Mouse (Mus musculus): ENCODE measurements around the gene Rnf141. TPM values are rescaled to one million over a fixed set of nuclear protein-coding genes. Genes with fewer than 3 reads are reported as not detected.

The Rnf141 gene
- polyA plus RNA-seq, 1 experiment from 2014 or later: 45.6 TPM

DNA sequence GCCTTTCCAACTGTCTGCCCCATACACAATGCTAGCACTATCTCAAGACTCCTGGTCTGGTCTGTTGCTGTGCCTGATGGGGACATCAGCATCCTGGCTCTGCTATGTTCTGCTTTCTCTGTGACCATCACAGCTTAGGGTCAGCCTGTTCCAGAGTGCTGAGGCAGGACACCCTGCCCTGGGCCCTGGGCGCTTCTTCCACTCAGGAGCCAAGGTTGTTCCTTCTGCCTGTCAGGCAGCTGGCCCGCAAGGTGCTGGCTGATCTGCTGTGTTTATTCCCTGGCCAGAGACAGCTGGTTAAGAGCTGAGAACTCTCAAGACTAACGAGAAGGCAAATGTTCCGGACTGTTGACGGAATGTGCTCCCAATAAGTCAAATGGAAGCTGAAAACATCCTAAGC, 52.1 kb downstream of the Rnf141 start:
- no peak overlapping the region for H3K4me3 ChIP-seq (replicated peaks; ENCODE audit: low read length)
- H3K27me3 ChIP-seq (replicated peaks; ENCODE audit: control insufficient read depth, insufficient read depth, low read length): no peaks in the 10 kb centered on the region
- no peaks in the 10 kb centered on the region for H3K4me1 ChIP-seq (replicated peaks; ENCODE audit: control insufficient read depth, insufficient read depth, low read length)
- no peak overlapping the region for H3K9ac ChIP-seq (replicated peaks; ENCODE audit: low read depth, low read length)
- no peak overlapping the region for H3K4me2 ChIP-seq (ENCODE audit: low read length)
- H3K36me3 ChIP-seq (ENCODE audit: control insufficient read depth, insufficient read depth): no peaks in the 10 kb centered on the region
- WGBS: 74% methylated on average over 5 of the region's 5 CpGs
- no peak overlapping the region for H3K27ac ChIP-seq (ENCODE audit: low read length)
- ATAC-seq: no peak
- no peaks in the 10 kb centered on the region for H3K9me3 ChIP-seq (ENCODE audit: control insufficient read depth, low read length)

GRCm38 (mm10) chr7:110790878-110791277, 53.4 kb downstream of the Rnf141 start:
- Histone ChIP-seq H3K9me3 (ENCODE audit: control insufficient read depth, low read length) (no peaks in the 10 kb centered on the region), H3K27me3 (replicated peaks; ENCODE audit: control insufficient read depth, insufficient read depth, low read length) (no peaks in the 10 kb centered on the region), H3K36me3 (ENCODE audit: control insufficient read depth, insufficient read depth) (no peaks in the 10 kb centered on the region), H3K4me3 (replicated peaks; ENCODE audit: low read length) (no peak overlapping the region), H3K4me2 (ENCODE audit: low read length) (no peak overlapping the region), H3K4me1 (replicated peaks; ENCODE audit: control insufficient read depth, insufficient read depth, low read length) (no peaks in the 10 kb centered on the region), H3K27ac (ENCODE audit: low read length) (no peak overlapping the region), H3K9ac (replicated peaks; ENCODE audit: low read depth, low read length) (no peak overlapping the region)
- no peak for ATAC-seq
- WGBS: 89% methylated on average over 8 of the region's 8 CpGs

DNA sequence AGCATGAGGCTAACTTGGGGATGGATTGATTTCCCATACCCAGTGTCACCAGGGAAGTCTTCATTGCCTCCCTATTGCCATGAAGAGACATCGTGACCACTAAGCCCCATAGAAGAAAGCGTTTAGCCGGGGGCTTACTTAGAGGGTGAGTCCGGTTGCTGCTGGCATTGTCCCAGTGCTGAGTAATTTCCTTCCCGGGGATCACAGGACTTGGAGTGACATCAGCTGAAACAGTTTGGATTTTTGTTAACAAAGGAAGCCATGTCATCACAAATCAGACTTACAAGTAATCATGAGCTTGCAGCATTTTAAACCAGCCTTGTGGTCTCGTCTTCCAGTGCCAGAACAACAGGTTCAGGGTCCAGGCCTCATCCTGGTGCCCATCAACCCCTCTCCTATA, 56.9 kb downstream of the Rnf141 start:
- H3K4me3 ChIP-seq (replicated peaks; ENCODE audit: low read length): no peak overlapping the region
- no peak overlapping the region for H3K27ac ChIP-seq (ENCODE audit: low read length)
- H3K4me1 ChIP-seq (replicated peaks; ENCODE audit: control insufficient read depth, insufficient read depth, low read length): no peaks in the 10 kb centered on the region
- no peaks in the 10 kb centered on the region for H3K27me3 ChIP-seq (replicated peaks; ENCODE audit: control insufficient read depth, insufficient read depth, low read length)
- H3K9me3 ChIP-seq (ENCODE audit: control insufficient read depth, low read length): no peaks in the 10 kb centered on the region
- H3K36me3 ChIP-seq (ENCODE audit: control insufficient read depth, insufficient read depth): no peaks in the 10 kb centered on the region
- no peak overlapping the region for H3K4me2 ChIP-seq (ENCODE audit: low read length)
- WGBS: 56% methylated on average over 6 of the region's 6 CpGs
- no peak for ATAC-seq
- no peak overlapping the region for H3K9ac ChIP-seq (replicated peaks; ENCODE audit: low read depth, low read length)

DNA sequence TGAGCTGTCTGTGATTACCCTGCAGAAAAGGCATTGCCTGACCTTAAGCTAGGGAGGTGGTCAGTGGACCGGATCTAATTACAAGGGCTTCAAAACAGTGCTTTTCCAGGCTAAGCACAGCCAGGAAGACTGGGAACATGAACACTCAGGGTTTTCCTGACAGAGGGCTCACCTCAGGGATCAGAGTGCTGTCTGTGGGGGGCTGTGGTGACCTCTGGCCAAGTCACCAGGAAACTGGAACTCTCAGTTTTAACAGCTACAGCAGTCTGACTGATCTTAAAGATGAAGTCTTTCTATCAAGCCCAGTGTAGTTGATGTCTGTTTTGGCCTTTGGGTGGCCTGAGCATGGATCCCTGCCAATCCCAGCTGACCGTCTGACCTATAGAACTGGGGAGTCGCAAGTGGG, 58.5 kb downstream of the Rnf141 start:
- H3K4me2 ChIP-seq (ENCODE audit: low read length): no peak overlapping the region
- no peak overlapping the region for H3K4me3 ChIP-seq (replicated peaks; ENCODE audit: low read length)
- H3K36me3 ChIP-seq (ENCODE audit: control insufficient read depth, insufficient read depth): no peaks in the 10 kb centered on the region
- no peak for ATAC-seq
- no peak overlapping the region for H3K9ac ChIP-seq (replicated peaks; ENCODE audit: low read depth, low read length)
- no peaks in the 10 kb centered on the region for H3K27me3 ChIP-seq (replicated peaks; ENCODE audit: control insufficient read depth, insufficient read depth, low read length)
- no peaks in the 10 kb centered on the region for H3K9me3 ChIP-seq (ENCODE audit: control insufficient read depth, low read length)
- H3K4me1 ChIP-seq (replicated peaks; ENCODE audit: control insufficient read depth, insufficient read depth, low read length): peaks cover 11% of the 10 kb centered on the region
- 78% methylated on average over 3 of the region's 3 CpGs for WGBS
- H3K27ac ChIP-seq (ENCODE audit: low read length): no peak overlapping the region

DNA sequence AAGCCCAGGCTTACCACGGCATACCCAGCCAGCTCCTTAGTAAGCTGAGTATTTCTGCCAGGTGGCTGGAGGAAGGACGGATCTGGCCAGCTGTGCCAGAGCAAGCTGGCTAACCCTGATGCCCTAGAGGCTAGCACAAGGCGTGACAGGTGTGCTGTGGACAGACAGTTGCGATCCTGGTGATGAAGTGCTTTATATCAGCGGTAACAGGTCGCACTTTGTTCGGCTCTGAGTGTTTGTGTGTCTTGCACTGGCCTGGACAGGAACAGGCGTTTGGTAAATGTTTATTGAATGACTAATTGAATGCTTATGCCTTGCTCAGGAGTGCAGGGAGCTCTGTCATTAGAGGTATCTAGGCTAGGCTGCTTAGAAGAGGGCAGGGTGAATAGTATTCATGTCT, 59.3 kb downstream of the Rnf141 start:
- Histone ChIP-seq H3K9ac (replicated peaks; ENCODE audit: low read depth, low read length) (no peak overlapping the region), H3K27me3 (replicated peaks; ENCODE audit: control insufficient read depth, insufficient read depth, low read length) (no peaks in the 10 kb centered on the region), H3K9me3 (ENCODE audit: control insufficient read depth, low read length) (no peaks in the 10 kb centered on the region), H3K27ac (ENCODE audit: low read length) (no peak overlapping the region), H3K36me3 (ENCODE audit: control insufficient read depth, insufficient read depth) (no peaks in the 10 kb centered on the region), H3K4me3 (replicated peaks; ENCODE audit: low read length) (no peak overlapping the region), H3K4me2 (ENCODE audit: low read length) (no peak overlapping the region), H3K4me1 (replicated peaks; ENCODE audit: control insufficient read depth, insufficient read depth, low read length) (peaks cover 11% of the 10 kb centered on the region)
- 80% methylated on average over 8 of the region's 8 CpGs for WGBS
- ATAC-seq: no peak

DNA sequence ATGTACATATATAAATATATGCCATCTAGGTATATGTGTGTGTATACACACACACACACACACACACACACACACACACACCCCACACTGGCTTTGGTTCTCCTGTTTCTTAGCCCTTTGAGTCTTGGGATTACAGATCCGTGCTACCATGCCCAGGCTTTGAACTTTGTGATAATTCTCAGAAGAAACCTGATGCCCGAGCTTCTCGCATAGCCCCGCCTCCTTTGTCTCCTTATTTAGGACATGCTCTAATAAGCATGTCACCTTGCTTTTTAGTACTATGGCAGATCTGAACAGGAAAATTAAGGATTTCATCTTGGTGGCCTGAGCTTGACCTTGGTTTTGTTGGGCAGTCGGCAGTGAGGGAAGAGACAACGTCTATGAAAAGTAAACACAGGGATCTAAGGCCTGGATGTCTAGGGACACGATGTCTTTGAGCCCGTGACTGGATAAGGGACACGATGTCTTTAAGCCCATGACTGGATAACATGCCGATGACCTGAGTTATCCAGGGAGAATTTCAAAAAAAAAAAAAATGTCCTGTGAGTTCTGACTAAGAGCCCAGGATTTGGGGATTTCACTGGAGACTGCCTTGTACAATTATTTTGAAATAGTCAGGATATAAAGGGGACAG, 61.3 kb downstream of the Rnf141 start:
- 45% methylated on average over 10 of the region's 10 CpGs for WGBS
- H3K4me1 ChIP-seq (replicated peaks; ENCODE audit: control insufficient read depth, insufficient read depth, low read length): peaks cover 17% of the 10 kb centered on the region
- H3K9ac ChIP-seq (replicated peaks; ENCODE audit: low read depth, low read length): no peak overlapping the region
- H3K27ac ChIP-seq (ENCODE audit: low read length): no peak overlapping the region
- no peaks in the 10 kb centered on the region for H3K9me3 ChIP-seq (ENCODE audit: control insufficient read depth, low read length)
- no peaks in the 10 kb centered on the region for H3K27me3 ChIP-seq (replicated peaks; ENCODE audit: control insufficient read depth, insufficient read depth, low read length)
- ATAC-seq: no peak
- H3K4me3 ChIP-seq (replicated peaks; ENCODE audit: low read length): no peak overlapping the region
- H3K4me2 ChIP-seq (ENCODE audit: low read length): no peak overlapping the region
- no peaks in the 10 kb centered on the region for H3K36me3 ChIP-seq (ENCODE audit: control insufficient read depth, insufficient read depth)

- no peak for ATAC-seq
- WGBS: 74% methylated on average over 7 of the region's 7 CpGs
- H3K27ac ChIP-seq (ENCODE audit: low read length): no peak overlapping the region
- H3K36me3 ChIP-seq (ENCODE audit: control insufficient read depth, insufficient read depth): no peaks in the 10 kb centered on the region
- no peak overlapping the region for H3K9ac ChIP-seq (replicated peaks; ENCODE audit: low read depth, low read length)
- no peaks in the 10 kb centered on the region for H3K9me3 ChIP-seq (ENCODE audit: control insufficient read depth, low read length)
- peaks cover 17% of the 10 kb centered on the region for H3K4me1 ChIP-seq (replicated peaks; ENCODE audit: control insufficient read depth, insufficient read depth, low read length)
- H3K4me3 ChIP-seq (replicated peaks; ENCODE audit: low read length): no peak overlapping the region
- H3K27me3 ChIP-seq (replicated peaks; ENCODE audit: control insufficient read depth, insufficient read depth, low read length): no peaks in the 10 kb centered on the region
- no peak overlapping the region for H3K4me2 ChIP-seq (ENCODE audit: low read length)
These were observed 62.1 kb downstream of the Rnf141 start for GRCm38 (mm10) chr7:110782135-110782534.

- 44% methylated on average over 2 of the region's 2 CpGs for WGBS
- ATAC-seq: no peak
- H3K9ac ChIP-seq (replicated peaks; ENCODE audit: low read depth, low read length): no peak overlapping the region
- no peak overlapping the region for H3K4me3 ChIP-seq (replicated peaks; ENCODE audit: low read length)
- H3K36me3 ChIP-seq (ENCODE audit: control insufficient read depth, insufficient read depth): no peaks in the 10 kb centered on the region
- no peaks in the 10 kb centered on the region for H3K9me3 ChIP-seq (ENCODE audit: control insufficient read depth, low read length)
- no peak overlapping the region for H3K4me2 ChIP-seq (ENCODE audit: low read length)
- H3K4me1 ChIP-seq (replicated peaks; ENCODE audit: control insufficient read depth, insufficient read depth, low read length): peaks cover 17% of the 10 kb centered on the region
- H3K27me3 ChIP-seq (replicated peaks; ENCODE audit: control insufficient read depth, insufficient read depth, low read length): no peaks in the 10 kb centered on the region
- peak overlapping the region; percentile 25; the same call in 1 of the 2 replicates for H3K27ac ChIP-seq (ENCODE audit: low read length)
These were observed 63.0 kb downstream of the Rnf141 start for GRCm38 (mm10) chr7:110781231-110781711.

DNA sequence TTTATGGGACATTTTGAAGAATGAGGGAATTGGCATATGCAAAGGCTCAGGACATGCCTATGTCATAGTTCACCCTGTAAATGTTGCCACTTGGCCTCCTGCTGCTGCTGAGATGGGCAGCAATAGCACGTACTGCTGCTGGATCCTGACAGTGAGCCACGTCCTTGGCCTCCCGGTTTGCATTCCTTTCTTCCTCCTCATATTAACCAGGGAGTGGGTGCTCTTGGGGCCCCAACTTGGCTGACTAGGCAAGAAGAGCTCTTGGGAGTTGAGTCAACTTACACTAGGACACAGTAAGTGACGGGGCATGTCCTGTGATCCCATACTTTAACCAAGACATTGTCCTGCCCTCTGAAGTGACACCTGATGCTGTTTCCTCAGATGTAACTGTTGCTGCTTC, 63.7 kb downstream of the Rnf141 start:
- WGBS: 78% methylated on average over 4 of the region's 4 CpGs
- Histone ChIP-seq H3K27me3 (replicated peaks; ENCODE audit: control insufficient read depth, insufficient read depth, low read length) (no peaks in the 10 kb centered on the region), H3K27ac (ENCODE audit: low read length) (peak overlapping the region; percentile 61), H3K36me3 (ENCODE audit: control insufficient read depth, insufficient read depth) (no peaks in the 10 kb centered on the region), H3K4me3 (replicated peaks; ENCODE audit: low read length) (no peak overlapping the region), H3K4me1 (replicated peaks; ENCODE audit: control insufficient read depth, insufficient read depth, low read length) (peaks cover 17% of the 10 kb centered on the region), H3K4me2 (ENCODE audit: low read length) (no peak overlapping the region), H3K9me3 (ENCODE audit: control insufficient read depth, low read length) (no peaks in the 10 kb centered on the region), H3K9ac (replicated peaks; ENCODE audit: low read depth, low read length) (no peak overlapping the region)
- no peak for ATAC-seq

All from forebrain, embryonic 16.5 days (tissue).